Mouse (Mus musculus): ENCODE measurements at regions not wholly inside any gene's neighbourhood (a gene's known extent, or its start where the extent isn't known, plus 50 kb on each side); places are given as distances from the start of the nearest gene placed in this dataset.

DNA sequence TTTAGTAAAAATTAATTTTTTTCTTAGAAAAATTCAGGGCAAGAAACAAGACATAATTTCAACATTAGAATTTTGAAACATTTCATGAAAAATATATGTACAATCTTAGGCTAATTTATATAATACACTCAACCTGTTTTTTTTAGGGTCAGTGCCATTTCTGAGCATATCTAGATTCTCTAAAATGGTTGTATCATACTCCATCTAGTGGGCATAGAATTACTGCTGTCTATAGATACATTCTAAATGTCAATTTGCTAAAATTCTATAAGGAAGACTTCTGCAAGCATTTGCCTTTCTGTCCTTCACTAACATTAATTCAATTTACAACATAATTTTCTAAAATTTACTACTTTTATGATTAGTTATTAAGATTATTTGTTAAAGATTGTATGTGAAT is 507.7 kb downstream of the Zbbx start:
- Histone ChIP-seq H3K27ac (ENCODE audit: insufficient read depth, low read length) (no peak overlapping the region), H3K4me3 (replicated peaks; ENCODE audit: insufficient read depth, low read depth, low read length) (no peak overlapping the region), H3K27me3 (ENCODE audit: control insufficient read depth, insufficient read depth, low read length) (no peaks in the 10 kb centered on the region), H3K4me1 (ENCODE audit: control insufficient read depth, insufficient read depth, low read length) (no peaks in the 10 kb centered on the region)
- no peak for DNase-seq
- TF ChIP-seq POLR2A (IDR thresholded peaks at IDR 0.05; ENCODE audit: borderline replicate concordance, insufficient read depth, low read length) (no peak), CTCF (IDR thresholded peaks at IDR 0.05; ENCODE audit: borderline replicate concordance, insufficient read depth, low read depth, low read length) (no peak)

DNA sequence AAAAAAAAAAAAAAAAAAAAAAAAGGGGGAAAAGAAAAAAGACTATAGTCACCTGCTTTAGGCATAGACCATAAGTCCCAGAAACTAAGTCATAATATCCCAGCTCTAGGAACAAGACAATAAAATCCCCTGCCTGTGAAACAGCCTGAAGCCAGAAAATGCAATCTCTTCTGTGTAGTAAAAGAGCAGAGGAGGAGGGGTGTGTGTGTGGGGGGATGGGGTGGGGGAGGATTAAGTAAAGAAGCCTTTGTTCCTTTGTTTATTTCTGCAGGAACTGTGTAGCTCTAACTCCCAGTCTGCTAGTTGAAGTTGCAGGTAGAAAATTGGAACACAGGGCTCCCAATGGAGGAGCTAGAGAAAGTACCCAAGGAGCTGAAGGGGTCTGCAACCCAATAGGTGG is 532.2 kb downstream of the Zbbx start:
- DNase-seq: no peak
- Histone ChIP-seq H3K4me3 (replicated peaks; ENCODE audit: insufficient read depth, low read depth, low read length) (no peak overlapping the region), H3K4me1 (ENCODE audit: control insufficient read depth, insufficient read depth, low read length) (no peaks in the 10 kb centered on the region), H3K27me3 (ENCODE audit: control insufficient read depth, insufficient read depth, low read length) (no peaks in the 10 kb centered on the region), H3K27ac (ENCODE audit: insufficient read depth, low read length) (no peak overlapping the region)
- TF ChIP-seq POLR2A (IDR thresholded peaks at IDR 0.05; ENCODE audit: borderline replicate concordance, insufficient read depth, low read length) (no peak), CTCF (IDR thresholded peaks at IDR 0.05; ENCODE audit: borderline replicate concordance, insufficient read depth, low read depth, low read length) (no peak)

DNA sequence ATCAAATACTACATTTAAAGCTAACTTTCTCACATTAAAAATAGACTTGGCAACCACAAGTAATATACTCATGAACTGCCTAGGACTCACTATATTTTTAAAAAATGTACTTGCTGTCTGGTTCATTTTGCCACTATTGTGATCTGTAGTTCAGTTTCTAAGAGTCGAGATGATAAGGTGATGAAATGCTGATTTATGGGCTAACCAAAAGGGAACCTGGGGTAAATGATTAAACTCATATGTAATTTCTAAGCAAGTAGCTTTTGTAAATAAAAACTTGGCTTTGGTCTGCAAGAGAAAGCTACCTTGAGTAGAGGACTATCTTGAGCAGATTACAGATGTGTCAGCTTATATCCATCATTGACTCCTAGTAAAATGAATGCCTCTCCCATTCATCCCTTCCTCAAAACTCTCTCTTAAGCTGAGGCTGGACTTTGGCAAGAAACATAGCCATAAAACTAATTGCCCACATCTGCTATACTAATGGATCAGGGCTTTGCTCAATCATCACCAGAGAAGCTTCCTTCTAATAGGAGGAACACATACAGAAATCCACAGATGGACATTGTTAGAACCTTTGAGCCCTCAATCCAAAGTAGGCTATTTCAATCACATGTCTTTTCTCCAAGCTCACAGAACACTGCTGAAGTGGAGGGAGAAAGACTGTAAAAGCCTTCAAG is 563.4 kb downstream of the Zbbx start:
- 86% methylated on average over 1 of the region's 1 CpGs for WGBS
- Histone ChIP-seq H3K4me1 (ENCODE audit: control insufficient read depth, insufficient read depth, low read length) (no peaks in the 10 kb centered on the region), H3K27ac (ENCODE audit: insufficient read depth, low read length) (no peak overlapping the region), H3K4me3 (replicated peaks; ENCODE audit: insufficient read depth, low read depth, low read length) (no peak overlapping the region), H3K27me3 (ENCODE audit: control insufficient read depth, insufficient read depth, low read length) (no peaks in the 10 kb centered on the region)
- no peak for DNase-seq
- TF ChIP-seq POLR2A (IDR thresholded peaks at IDR 0.05; ENCODE audit: borderline replicate concordance, insufficient read depth, low read length) (no peak), CTCF (IDR thresholded peaks at IDR 0.05; ENCODE audit: borderline replicate concordance, insufficient read depth, low read depth, low read length) (no peak)

DNA sequence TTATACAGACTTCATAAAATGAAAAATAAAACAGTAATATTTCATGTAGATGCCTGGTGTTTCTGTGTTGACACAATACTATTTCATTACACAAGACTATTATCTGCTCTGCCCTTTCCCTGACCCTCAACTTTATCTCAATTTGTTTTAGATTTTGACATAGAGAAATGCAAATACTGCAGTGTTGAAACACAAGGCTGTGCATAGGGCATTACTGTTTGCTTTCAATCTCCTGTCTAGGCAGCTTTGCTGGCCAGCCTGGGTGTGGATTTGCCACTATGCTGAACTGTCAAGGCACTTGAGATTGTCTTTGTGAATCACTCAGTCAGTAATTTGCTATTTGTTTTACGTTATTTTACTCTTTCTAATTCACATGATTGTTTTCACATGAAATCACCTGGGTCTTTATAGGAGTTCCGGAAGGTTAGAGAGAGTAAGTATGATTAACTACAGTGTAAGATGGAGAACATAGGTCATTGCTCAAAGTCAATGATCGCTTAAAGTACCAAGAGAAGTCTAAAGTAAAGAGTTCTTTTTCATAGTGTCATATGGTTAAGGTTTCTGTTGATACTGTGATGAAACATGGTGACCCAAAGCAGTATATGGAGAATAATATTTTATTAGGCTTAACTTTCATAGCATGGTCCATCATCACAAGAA is 576.0 kb downstream of the Zbbx start:
- Histone ChIP-seq H3K4me1 (ENCODE audit: control insufficient read depth, insufficient read depth, low read length) (no peaks in the 10 kb centered on the region), H3K4me3 (replicated peaks; ENCODE audit: insufficient read depth, low read depth, low read length) (no peak overlapping the region), H3K27me3 (ENCODE audit: control insufficient read depth, insufficient read depth, low read length) (no peaks in the 10 kb centered on the region), H3K27ac (ENCODE audit: insufficient read depth, low read length) (no peak overlapping the region)
- DNase-seq: no peak
- 72% methylated on average over 3 of the region's 3 CpGs for WGBS
- TF ChIP-seq POLR2A (IDR thresholded peaks at IDR 0.05; ENCODE audit: borderline replicate concordance, insufficient read depth, low read length) (no peak), CTCF (IDR thresholded peaks at IDR 0.05; ENCODE audit: borderline replicate concordance, insufficient read depth, low read depth, low read length) (no peak)

DNA sequence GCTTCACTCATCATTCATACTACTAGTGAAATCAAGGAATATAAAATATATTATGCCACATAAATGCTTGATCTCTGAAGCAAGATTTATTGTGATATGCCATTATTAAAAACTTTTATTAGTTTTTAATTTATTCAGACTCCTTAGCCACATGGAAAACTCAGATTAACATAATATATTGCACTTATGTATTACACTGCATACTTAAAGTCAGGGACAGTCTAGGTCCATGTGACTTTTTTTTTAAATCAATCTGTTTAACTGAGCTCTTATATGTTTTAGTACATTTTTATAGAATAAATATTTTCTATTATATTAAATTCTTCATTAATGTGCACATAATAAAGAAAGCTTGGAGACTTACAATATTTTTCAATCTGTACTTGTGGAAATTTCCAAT is 599.7 kb downstream of the Zbbx start:
- TF ChIP-seq CTCF (IDR thresholded peaks at IDR 0.05; ENCODE audit: borderline replicate concordance, insufficient read depth, low read depth, low read length): no peak
- TF ChIP-seq POLR2A (IDR thresholded peaks at IDR 0.05; ENCODE audit: borderline replicate concordance, insufficient read depth, low read length): no peak
- no peaks in the 10 kb centered on the region for H3K27me3 ChIP-seq (ENCODE audit: control insufficient read depth, insufficient read depth, low read length)
- DNase-seq: no peak
- no peak overlapping the region for H3K4me3 ChIP-seq (replicated peaks; ENCODE audit: insufficient read depth, low read depth, low read length)
- H3K27ac ChIP-seq (ENCODE audit: insufficient read depth, low read length): no peak overlapping the region
- H3K4me1 ChIP-seq (ENCODE audit: control insufficient read depth, insufficient read depth, low read length): no peaks in the 10 kb centered on the region

DNA sequence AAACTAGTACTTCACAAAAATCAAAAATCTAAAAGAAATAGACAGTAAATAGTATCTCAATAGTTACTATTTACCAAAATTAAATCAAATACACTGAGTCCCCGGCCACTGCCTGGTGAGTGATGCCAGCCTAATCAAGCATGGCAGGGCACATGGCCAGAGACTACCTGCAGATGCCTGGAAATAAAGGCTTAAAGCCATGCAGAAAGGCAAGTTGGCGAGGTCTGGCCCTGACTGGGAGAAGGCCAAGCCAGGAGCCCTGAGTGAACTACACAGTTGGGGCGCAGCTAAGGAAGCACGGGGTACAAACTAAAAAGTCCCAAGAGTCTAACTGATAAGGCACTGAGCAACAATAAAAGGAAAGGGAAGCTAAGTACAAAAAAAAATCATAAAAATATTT is 630.0 kb downstream of the Zbbx start:
- TF ChIP-seq CTCF (IDR thresholded peaks at IDR 0.05; ENCODE audit: borderline replicate concordance, insufficient read depth, low read depth, low read length): no peak
- no peak for TF ChIP-seq POLR2A (IDR thresholded peaks at IDR 0.05; ENCODE audit: borderline replicate concordance, insufficient read depth, low read length)
- DNase-seq: peak; percentile 93 to 94
- H3K27me3 ChIP-seq (ENCODE audit: control insufficient read depth, insufficient read depth, low read length): no peaks in the 10 kb centered on the region
- H3K4me1 ChIP-seq (ENCODE audit: control insufficient read depth, insufficient read depth, low read length): no peaks in the 10 kb centered on the region
- no peak overlapping the region for H3K4me3 ChIP-seq (replicated peaks; ENCODE audit: insufficient read depth, low read depth, low read length)
- WGBS: 8% methylated on average over 4 of the region's 4 CpGs
- H3K27ac ChIP-seq (ENCODE audit: insufficient read depth, low read length): no peak overlapping the region

DNA sequence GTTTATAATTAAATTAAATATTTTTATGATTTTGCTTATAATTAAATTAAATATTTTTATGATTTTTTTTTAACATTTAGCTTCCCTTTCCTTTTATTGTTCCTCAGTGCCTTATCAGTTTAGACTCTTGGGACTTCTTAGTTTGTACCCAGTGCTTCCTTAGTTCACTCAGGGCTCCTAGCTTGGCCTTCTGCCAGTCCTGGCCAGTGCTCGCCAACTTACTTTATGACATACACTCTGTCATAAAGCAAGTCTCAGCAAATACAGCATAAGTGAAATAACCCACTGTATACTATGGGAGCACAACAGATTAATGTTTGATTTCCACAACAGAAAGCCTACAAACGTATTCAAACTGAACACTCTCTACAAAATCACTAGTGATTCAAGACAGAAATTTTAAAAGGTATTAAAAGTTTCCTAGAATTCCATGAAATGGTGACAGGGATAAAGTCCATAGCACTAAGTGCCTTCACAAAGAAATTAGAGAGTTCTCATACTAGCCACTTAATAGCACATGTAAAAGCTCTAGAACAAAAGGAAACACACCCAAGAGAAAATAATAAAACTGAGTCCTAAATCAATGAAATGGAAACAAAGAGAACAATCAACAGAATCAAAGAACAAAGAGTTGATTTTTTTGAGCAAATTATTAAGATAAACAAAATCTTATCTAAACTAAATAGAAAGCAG is 630.7 kb downstream of the Zbbx start:
- Histone ChIP-seq H3K4me1 (ENCODE audit: control insufficient read depth, insufficient read depth, low read length) (no peaks in the 10 kb centered on the region), H3K27me3 (ENCODE audit: control insufficient read depth, insufficient read depth, low read length) (no peaks in the 10 kb centered on the region), H3K27ac (ENCODE audit: insufficient read depth, low read length) (no peak overlapping the region), H3K4me3 (replicated peaks; ENCODE audit: insufficient read depth, low read depth, low read length) (no peak overlapping the region)
- TF ChIP-seq CTCF (IDR thresholded peaks at IDR 0.05; ENCODE audit: borderline replicate concordance, insufficient read depth, low read depth, low read length): no peak
- no peak for TF ChIP-seq POLR2A (IDR thresholded peaks at IDR 0.05; ENCODE audit: borderline replicate concordance, insufficient read depth, low read length)
- DNase-seq: peak; percentile 30 to 37
- 55% methylated on average over 2 of the region's 2 CpGs for WGBS

DNA sequence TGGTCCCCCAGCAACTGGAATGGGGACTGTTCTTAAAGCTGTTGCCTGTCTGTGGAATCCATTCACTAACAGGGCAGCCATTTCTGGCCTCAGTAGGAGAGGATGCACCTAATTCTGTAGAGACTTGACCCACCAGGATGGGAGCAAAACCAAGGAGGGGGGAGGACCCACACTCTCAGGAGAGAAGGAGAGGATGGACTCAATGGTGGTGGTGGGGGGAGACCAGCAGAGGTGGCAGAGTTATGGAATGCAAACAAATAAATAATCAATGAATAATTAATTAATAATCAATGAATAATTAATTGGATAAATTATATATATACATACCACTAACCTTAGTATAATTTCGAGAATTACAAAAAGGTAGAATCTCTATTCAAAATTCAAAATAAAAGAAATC is 681.1 kb downstream of the Zbbx start:
- DNase-seq: no peak
- no peak overlapping the region for H3K27ac ChIP-seq (ENCODE audit: insufficient read depth, low read length)
- TF ChIP-seq POLR2A (IDR thresholded peaks at IDR 0.05; ENCODE audit: borderline replicate concordance, insufficient read depth, low read length): no peak
- TF ChIP-seq CTCF (IDR thresholded peaks at IDR 0.05; ENCODE audit: borderline replicate concordance, insufficient read depth, low read depth, low read length): no peak
- H3K27me3 ChIP-seq (ENCODE audit: control insufficient read depth, insufficient read depth, low read length): no peaks in the 10 kb centered on the region
- no peak overlapping the region for H3K4me3 ChIP-seq (replicated peaks; ENCODE audit: insufficient read depth, low read depth, low read length)
- no peaks in the 10 kb centered on the region for H3K4me1 ChIP-seq (ENCODE audit: control insufficient read depth, insufficient read depth, low read length)
- 78% methylated on average over 1 of the region's 1 CpGs for WGBS
